ENCODE assay signal across 8 mouse cellular contexts in genomic region chr11:44612681-44613410, GRCm38 (mm10). TPM values are rescaled to one million over a fixed set of nuclear protein-coding genes. Genes with fewer than 3 reads are reported as not detected.
DNase-seq lines count a peak whose midpoint lies in the region; ATAC-seq and TF ChIP-seq lines count a peak whose summit lies in the region.
"Had no signal": no experiment of that assay in that cellular context is flagged by ENCODE, and none has a peak within 500 bp of the region (broad histone marks: within the 10 kb centered on the region; RNA-seq: fewer than 3 reads in every experiment).

No protein-coding gene starts in this region.

- ATAC-seq in kidney, embryonic 16.5 days (ENCODE audit: low FRiP score, low TSS enrichment) = no peak
- ATAC-seq in midbrain, embryonic 11.5 days (ENCODE audit: low FRiP score) = no peak

- H3K9me3 ChIP-seq in ES-Bruce4 (replicated peaks; ENCODE audit: control insufficient read depth, insufficient read depth, low read length, poor library complexity, severe bottlenecking) = no peaks in the 10 kb centered on the region
- H3K9me3 ChIP-seq in heart, embryonic 10.5 days = no peaks in the 10 kb centered on the region
- no peaks in the 10 kb centered on the region for H3K9me3 ChIP-seq in kidney, embryonic 16.5 days (ENCODE audit: low read length)
- H3K9me3 ChIP-seq in midbrain, embryonic 11.5 days (ENCODE audit: control insufficient read depth, low read length) = no peaks in the 10 kb centered on the region

- H3K36me3 ChIP-seq in ES-Bruce4 (ENCODE audit: control insufficient read depth, insufficient read depth, low read length, poor library complexity, severe bottlenecking) = no peaks in the 10 kb centered on the region
- H3K36me3 ChIP-seq in heart, embryonic 10.5 days = no peaks in the 10 kb centered on the region
- H3K36me3 ChIP-seq in kidney, embryonic 16.5 days (ENCODE audit: insufficient read depth, low read length) = no peaks in the 10 kb centered on the region
- no peaks in the 10 kb centered on the region for H3K36me3 ChIP-seq in midbrain, embryonic 11.5 days (ENCODE audit: control insufficient read depth, insufficient read depth, low read length)

- H3K4me2 ChIP-seq in kidney, embryonic 16.5 days (replicated peaks; ENCODE audit: low read depth, low read length) = peak overlapping the region; percentile 82
- H3K4me2 ChIP-seq in midbrain, embryonic 11.5 days = peak overlapping the region; percentile 62

- no peaks in the 10 kb centered on the region for H3K4me1 ChIP-seq in ES-Bruce4 (ENCODE audit: control insufficient read depth, insufficient read depth, low read length)
- H3K4me1 ChIP-seq in heart, embryonic 10.5 days = peaks cover 32% of the 10 kb centered on the region
- H3K4me1 ChIP-seq in kidney, embryonic 16.5 days (ENCODE audit: insufficient read depth, low read length) = peaks cover 28% of the 10 kb centered on the region
- H3K4me1 ChIP-seq in midbrain, embryonic 11.5 days (ENCODE audit: control insufficient read depth, insufficient read depth, low read length) = peaks cover 21% of the 10 kb centered on the region

- peaks cover 18% of the 10 kb centered on the region for H3K27me3 ChIP-seq in ES-Bruce4 (ENCODE audit: control insufficient read depth, insufficient read depth, low read length, poor library complexity, severe bottlenecking)
- H3K27me3 ChIP-seq in heart, embryonic 10.5 days (ENCODE audit: insufficient read depth, poor library complexity, severe bottlenecking) = peaks cover 58% of the 10 kb centered on the region
- H3K27me3 ChIP-seq in kidney, embryonic 16.5 days (ENCODE audit: insufficient read depth, low read length) = peaks cover 40% of the 10 kb centered on the region
- H3K27me3 ChIP-seq in midbrain, embryonic 11.5 days (ENCODE audit: control insufficient read depth, insufficient read depth, low read length) = peaks cover 42% of the 10 kb centered on the region

- DNase-seq in adrenal gland, postnatal 25 days = peak; percentile 42
- no peak for DNase-seq in heart, embryonic 10.5 days (ENCODE audit: low spot score)
- peak; percentile 96 for DNase-seq in midbrain, embryonic 11.5 days (ENCODE audit: low spot score, missing footprints)
- DNase-seq in urinary bladder, postnatal 36 days (ENCODE audit: low spot score in 2 of 2) = no peak
- no peak for DNase-seq in thymus, postnatal 36 days

- peak overlapping the region; percentile 36; the same call in 1 of the 2 replicates for H3K9ac ChIP-seq in ES-Bruce4 (ENCODE audit: low read depth, poor library complexity, severe bottlenecking)
- H3K9ac ChIP-seq in kidney, embryonic 16.5 days (replicated peaks; ENCODE audit: low read length) = peak overlapping the region; percentile 39
- H3K9ac ChIP-seq in midbrain, embryonic 11.5 days (ENCODE audit: low read length) = peak overlapping the region; percentile 57

- H3K4me3 ChIP-seq in ES-Bruce4 (ENCODE audit: low read depth, low read length) = peak overlapping the region; percentile 48
- H3K4me3 ChIP-seq in heart, embryonic 10.5 days = peak overlapping the region; percentile 62
- H3K4me3 ChIP-seq in kidney, embryonic 16.5 days (ENCODE audit: low read length) = peak overlapping the region; percentile 42
- peak overlapping the region; percentile 31 for H3K4me3 ChIP-seq in midbrain, embryonic 11.5 days (ENCODE audit: low read depth, low read length)

- TF ChIP-seq EP300 in ES-Bruce4 (IDR thresholded peaks at IDR 0.05; ENCODE audit: insufficient read depth, low read depth, low read length) = no peak

- H3K27ac ChIP-seq in ES-Bruce4 (ENCODE audit: insufficient read depth, low read length) = no peak overlapping the region
- peak overlapping the region; percentile 75 for H3K27ac ChIP-seq in heart, embryonic 10.5 days
- H3K27ac ChIP-seq in kidney, embryonic 16.5 days (ENCODE audit: low read length) = no peak overlapping the region
- no peak overlapping the region for H3K27ac ChIP-seq in midbrain, embryonic 11.5 days (ENCODE audit: low read depth, low read length)
- H3K27ac ChIP-seq: macrophage had no signal

- WGBS in heart, embryonic 10.5 days = under 1% methylated on average over 38 of the region's 38 CpGs
- 5% methylated on average over 38 of the region's 38 CpGs for WGBS in kidney, embryonic 16.5 days
- WGBS in midbrain, embryonic 11.5 days = 2% methylated on average over 38 of the region's 38 CpGs

- TF ChIP-seq CTCF in ES-Bruce4 (IDR thresholded peaks at IDR 0.05; ENCODE audit: low read depth, low read length) = no peak

- TF ChIP-seq POLR2A in ES-Bruce4 (IDR thresholded peaks at IDR 0.05; ENCODE audit: insufficient read depth, low read length) = no peak

RNA-seq across cellular contexts. Expression of gene Ebf1, which starts 4.3 kb away (rescaled TPM):
- polyA plus RNA-seq in ES-Bruce4 (2011; ENCODE audit: insufficient read depth, insufficient read length, low read depth, missing spikeins) = 0.93 and 2.3 TPM in 2 replicates
- 18.3 and 25.6 TPM in 2 replicates for total RNA-seq in adrenal gland, postnatal 25 days (2021)
- 7.6 and 17.9 TPM in 2 replicates for polyA plus RNA-seq in heart, embryonic 10.5 days (2016; fragmentation: Nextera tagmentation; extraction: Ambion mirVana)
- 24.1 and 26.2 TPM in 2 replicates for polyA plus RNA-seq in kidney, embryonic 16.5 days (2015; fragmentation: Nextera tagmentation; extraction: Ambion mirVana)
- 73.8 and 79.2 TPM in 2 replicates for polyA plus RNA-seq in midbrain, embryonic 11.5 days (2014; fragmentation: Nextera tagmentation; extraction: Ambion mirVana)

Comparison
In these comparisons a context has a peak if more than half of its experiments do, and no peak if none do; other contexts are left out.
1. DNase-seq: peak in adrenal gland, postnatal 25 days (single experiment) and midbrain, embryonic 11.5 days (single experiment); none in heart, embryonic 10.5 days (single experiment), urinary bladder, postnatal 36 days (0 of 2) and thymus, postnatal 36 days (0 of 2).
2. Peak in every context shown above with its lines, with median percentiles within 50 percentile points of each other: H3K4me3 ChIP-seq and H3K9ac ChIP-seq.